In genomic region chr7:129313969-129314368, GRCm38 (mm10) we compare ENCODE assay signal across 30 mouse cellular contexts. TPM values are rescaled to one million over a fixed set of nuclear protein-coding genes. Genes with fewer than 3 reads are reported as not detected.
A peak's percentile ranks its signal among the peaks of the same experiment; 100 is the strongest.
DNase-seq lines count a peak whose midpoint lies in the region; ATAC-seq and TF ChIP-seq lines count a peak whose summit lies in the region.
"Had no signal": no experiment of that assay in that cellular context is flagged by ENCODE, and none has a peak within 500 bp of the region (broad histone marks: within the 10 kb centered on the region; RNA-seq: fewer than 3 reads in every experiment).

No protein-coding gene starts in this region.

- no peaks in the 10 kb centered on the region for H3K27me3 ChIP-seq in hindbrain, embryonic 14.5 days (ENCODE audit: control insufficient read depth, insufficient read depth, low read length)
- H3K27me3 ChIP-seq in hindbrain, embryonic 16.5 days (replicated peaks; ENCODE audit: control insufficient read depth, insufficient read depth, low read length) = no peaks in the 10 kb centered on the region
- no peaks in the 10 kb centered on the region for H3K27me3 ChIP-seq in limb, embryonic 14.5 days (ENCODE audit: control insufficient read depth, insufficient read depth, low read length)
- no peaks in the 10 kb centered on the region for H3K27me3 ChIP-seq in limb, embryonic 10.5 days (ENCODE audit: low read depth, poor library complexity, severe bottlenecking)
- H3K27me3 ChIP-seq: embryonic facial prominence, embryonic 13.5 days; heart, embryonic 15.5 days; hindbrain, embryonic 12.5 days; limb, embryonic 12.5 days; megakaryocyte, embryonic 14.5 days; midbrain, embryonic 13.5 days had no signal

- H3K9ac ChIP-seq in hindbrain, embryonic 14.5 days = no peak overlapping the region
- no peak overlapping the region for H3K9ac ChIP-seq in hindbrain, embryonic 16.5 days (ENCODE audit: low read depth, low read length)
- no peak overlapping the region for H3K9ac ChIP-seq in limb, embryonic 14.5 days (ENCODE audit: low read depth, low read length, severe bottlenecking)
- H3K9ac ChIP-seq: embryonic facial prominence, embryonic 13.5 days; forebrain, embryonic 12.5 days; heart, embryonic 15.5 days; hindbrain, embryonic 12.5 days; limb, embryonic 12.5 days; midbrain, embryonic 13.5 days had no signal

- TF ChIP-seq POLR2A in limb, embryonic 14.5 days (IDR thresholded peaks at IDR 0.05; ENCODE audit: borderline replicate concordance, extremely low read depth, insufficient read depth, insufficient read length) = no peak

- DNase-seq in cerebellum, postnatal 10 days = peak; percentile 36 to 62
- DNase-seq in cerebellum, adult 18-20 months = no peak
- peak; percentile 45 for DNase-seq in hindbrain, embryonic 14.5 days (ENCODE audit: low spot score)
- peak; percentile 53 for DNase-seq in limb, embryonic 14.5 days (ENCODE audit: low spot score)
- no peak for DNase-seq in limb, embryonic 10.5 days (ENCODE audit: low spot score)
- peak; percentile 42 for DNase-seq in right cerebral cortex, postnatal 4 days
- DNase-seq in right cerebral cortex, adult 18-20 months = no peak
- DNase-seq: adrenal gland, postnatal 14 days; cerebellum, adult 2 months; embryo, embryonic 11 days; gastrocnemius, postnatal 10 days; kidney, adult 11 months; kidney, postnatal 36 days; layer of hippocampus, postnatal 36 days; lung, postnatal 4 days had no signal

- no peaks in the 10 kb centered on the region for H3K9me3 ChIP-seq in hindbrain, embryonic 14.5 days (ENCODE audit: control insufficient read depth, low read length)
- H3K9me3 ChIP-seq in hindbrain, embryonic 16.5 days (ENCODE audit: control insufficient read depth, low read length) = no peaks in the 10 kb centered on the region
- no peaks in the 10 kb centered on the region for H3K9me3 ChIP-seq in limb, embryonic 14.5 days (ENCODE audit: control insufficient read depth, low read length)
- no peaks in the 10 kb centered on the region for H3K9me3 ChIP-seq in limb, embryonic 10.5 days (replicated peaks)
- H3K9me3 ChIP-seq: embryonic facial prominence, embryonic 13.5 days; forebrain, embryonic 12.5 days; heart, embryonic 15.5 days; hindbrain, embryonic 12.5 days; limb, embryonic 12.5 days; midbrain, embryonic 13.5 days had no signal

- H3K4me2 ChIP-seq in hindbrain, embryonic 14.5 days (replicated peaks) = no peak overlapping the region
- no peak overlapping the region for H3K4me2 ChIP-seq in hindbrain, embryonic 16.5 days (ENCODE audit: low read length)
- H3K4me2 ChIP-seq in limb, embryonic 14.5 days (replicated peaks; ENCODE audit: low read depth, low read length, severe bottlenecking) = no peak overlapping the region
- H3K4me2 ChIP-seq: embryonic facial prominence, embryonic 13.5 days; forebrain, embryonic 12.5 days; heart, embryonic 15.5 days; hindbrain, embryonic 12.5 days; limb, embryonic 12.5 days; liver, embryonic 11.5 days; midbrain, embryonic 13.5 days had no signal

- 64% methylated on average over 2 of the region's 2 CpGs for WGBS in hindbrain, embryonic 14.5 days
- 56% methylated on average over 2 of the region's 2 CpGs for WGBS in hindbrain, embryonic 16.5 days
- WGBS in limb, embryonic 14.5 days = 58% methylated on average over 2 of the region's 2 CpGs
- 80% methylated on average over 2 of the region's 2 CpGs for WGBS in limb, embryonic 10.5 days

- H3K4me3 ChIP-seq in hindbrain, embryonic 14.5 days (replicated peaks; ENCODE audit: low read length) = no peak overlapping the region
- H3K4me3 ChIP-seq in hindbrain, embryonic 16.5 days (ENCODE audit: low read length) = no peak overlapping the region
- H3K4me3 ChIP-seq in limb, embryonic 14.5 days (replicated peaks; ENCODE audit: low read length) = no peak overlapping the region
- no peak overlapping the region for H3K4me3 ChIP-seq in limb, embryonic 10.5 days
- H3K4me3 ChIP-seq: embryonic facial prominence, embryonic 13.5 days; erythroblast, embryonic 14.5 days; forebrain, embryonic 12.5 days; heart, embryonic 15.5 days; hindbrain, embryonic 12.5 days; limb, embryonic 12.5 days; megakaryocyte, embryonic 14.5 days; midbrain, embryonic 13.5 days had no signal

- no peak for ATAC-seq in hindbrain, embryonic 14.5 days (ENCODE audit: low FRiP score)
- ATAC-seq in hindbrain, embryonic 16.5 days = no peak
- ATAC-seq in limb, embryonic 14.5 days (ENCODE audit: low FRiP score, low read depth) = no peak
- ATAC-seq: inflammation-experienced regulatory T-cells, adult 6 months; midbrain, embryonic 13.5 days had no signal

- H3K4me1 ChIP-seq in hindbrain, embryonic 14.5 days (replicated peaks; ENCODE audit: control insufficient read depth, insufficient read depth, low read length) = no peaks in the 10 kb centered on the region
- H3K4me1 ChIP-seq in hindbrain, embryonic 16.5 days (ENCODE audit: control insufficient read depth, insufficient read depth, low read depth, low read length) = no peaks in the 10 kb centered on the region
- H3K4me1 ChIP-seq in limb, embryonic 14.5 days (ENCODE audit: control insufficient read depth, insufficient read depth, low read length) = 0 out of 2 replicates have a peak, but pooled peaks cover 3% of the 10 kb centered on the region
- no peaks in the 10 kb centered on the region for H3K4me1 ChIP-seq in limb, embryonic 10.5 days
- H3K4me1 ChIP-seq: embryonic facial prominence, embryonic 13.5 days; heart, embryonic 15.5 days; hindbrain, embryonic 12.5 days; limb, embryonic 12.5 days; megakaryocyte, embryonic 14.5 days had no signal

- H3K36me3 ChIP-seq in hindbrain, embryonic 14.5 days (replicated peaks; ENCODE audit: control insufficient read depth, insufficient read depth) = no peaks in the 10 kb centered on the region
- no peaks in the 10 kb centered on the region for H3K36me3 ChIP-seq in hindbrain, embryonic 16.5 days (ENCODE audit: control insufficient read depth, insufficient read depth, low read length)
- H3K36me3 ChIP-seq in limb, embryonic 14.5 days (ENCODE audit: control insufficient read depth, insufficient read depth, low read length) = no peaks in the 10 kb centered on the region
- H3K36me3 ChIP-seq in limb, embryonic 10.5 days = no peaks in the 10 kb centered on the region
- H3K36me3 ChIP-seq: embryonic facial prominence, embryonic 13.5 days; forebrain, embryonic 12.5 days; G1E; heart, embryonic 15.5 days; hindbrain, embryonic 12.5 days; limb, embryonic 12.5 days; midbrain, embryonic 13.5 days had no signal

- H3K27ac ChIP-seq in hindbrain, embryonic 14.5 days = no peak overlapping the region
- H3K27ac ChIP-seq in hindbrain, embryonic 16.5 days (ENCODE audit: low read depth, low read length) = no peak overlapping the region
- H3K27ac ChIP-seq in limb, embryonic 14.5 days (replicated peaks; ENCODE audit: low read depth, low read length) = no peak overlapping the region
- H3K27ac ChIP-seq in limb, embryonic 10.5 days = no peak overlapping the region
- H3K27ac ChIP-seq: embryonic facial prominence, embryonic 13.5 days; forebrain, embryonic 12.5 days; heart, embryonic 15.5 days; hindbrain, embryonic 12.5 days; limb, embryonic 12.5 days; midbrain, embryonic 13.5 days had no signal

RNA-seq across cellular contexts. Expression of gene Plpp4, which starts 57.1 kb away (rescaled TPM):
- polyA plus RNA-seq in hindbrain, embryonic 14.5 days (2014; fragmentation: Nextera tagmentation; extraction: Ambion mirVana) = 12.4 and 13.3 TPM in 2 replicates
- polyA plus RNA-seq in hindbrain, embryonic 16.5 days (2015; fragmentation: Nextera tagmentation; extraction: Ambion mirVana) = 15.2 and 15.6 TPM in 2 replicates
- polyA plus RNA-seq in limb, embryonic 14.5 days (2012; rRNA removed) = 1.1 and 1.7 TPM in 2 replicates
- polyA plus RNA-seq in limb, embryonic 14.5 days (2014; fragmentation: Nextera tagmentation; extraction: Ambion mirVana) = 0.88 and 1.1 TPM in 2 replicates
- not detected in 2 replicates for polyA plus RNA-seq in limb, embryonic 10.5 days (2016; fragmentation: Nextera tagmentation; extraction: Ambion mirVana)
- polyA plus RNA-seq: erythroblast, embryonic 14.5 days; G1E; gonadal fat pad, adult 2 months; inflammation-experienced regulatory T-cells, adult 6 months; liver, embryonic 16.5 days; small intestine, adult 2 months had no signal

Comparison
In these comparisons a context has a peak if more than half of its experiments do, and no peak if none do; other contexts are left out.
1. DNase-seq: peak in cerebellum, postnatal 10 days (2 of 2), hindbrain, embryonic 14.5 days (single experiment), limb, embryonic 14.5 days (single experiment) and right cerebral cortex, postnatal 4 days (single experiment); none in cerebellum, adult 18-20 months (0 of 2), limb, embryonic 10.5 days (single experiment) and right cerebral cortex, adult 18-20 months (single experiment).